Mouse (Mus musculus): Measurements from ENCODE around the gene Mypop. TPM values are rescaled to one million over a fixed set of nuclear protein-coding genes. Genes with fewer than 3 reads are reported as not detected.

The Mypop gene
- 1.3 and 1.5 TPM in 2 replicates for polyA plus RNA-seq (2015; fragmentation: Nextera tagmentation; extraction: Ambion mirVana)

DNA sequence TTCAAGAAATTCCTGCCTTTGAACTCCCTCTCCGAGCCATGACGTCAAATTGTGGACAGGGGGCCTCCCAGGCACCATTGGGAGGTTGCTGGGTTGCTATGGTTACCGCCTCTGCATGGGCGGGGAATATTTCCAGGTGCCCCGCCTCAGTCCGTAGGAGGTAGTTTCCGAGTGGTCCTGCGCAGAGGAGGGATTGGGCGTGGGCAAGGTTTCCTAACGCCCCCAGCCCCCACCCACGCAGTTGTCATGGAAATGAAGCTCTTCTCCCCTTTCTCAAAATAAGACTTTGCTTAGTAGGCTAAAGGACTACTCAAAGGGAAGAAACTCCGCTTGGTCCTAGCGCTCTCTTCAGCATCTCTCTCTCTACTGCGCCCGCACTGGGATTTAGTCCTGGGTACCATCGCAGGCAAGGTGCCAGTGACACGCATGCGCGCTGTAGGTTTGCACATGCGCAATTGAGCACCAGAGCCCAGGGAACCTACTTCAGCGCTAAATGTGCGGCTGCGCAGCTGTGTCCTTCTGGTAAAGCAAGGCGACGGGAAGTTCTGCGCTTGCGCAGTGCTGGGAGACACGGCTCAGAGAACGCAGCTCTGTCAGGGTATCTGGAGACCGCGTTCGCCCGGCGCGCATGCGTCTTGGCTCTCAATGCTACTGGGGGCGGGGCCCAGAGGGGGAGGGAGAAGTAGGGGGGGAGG is at the start of gene Mypop:
Gene Mypop, plus strand, starts transcription at position 645 of the 695 bp plus-strand sequence.

DNA sequence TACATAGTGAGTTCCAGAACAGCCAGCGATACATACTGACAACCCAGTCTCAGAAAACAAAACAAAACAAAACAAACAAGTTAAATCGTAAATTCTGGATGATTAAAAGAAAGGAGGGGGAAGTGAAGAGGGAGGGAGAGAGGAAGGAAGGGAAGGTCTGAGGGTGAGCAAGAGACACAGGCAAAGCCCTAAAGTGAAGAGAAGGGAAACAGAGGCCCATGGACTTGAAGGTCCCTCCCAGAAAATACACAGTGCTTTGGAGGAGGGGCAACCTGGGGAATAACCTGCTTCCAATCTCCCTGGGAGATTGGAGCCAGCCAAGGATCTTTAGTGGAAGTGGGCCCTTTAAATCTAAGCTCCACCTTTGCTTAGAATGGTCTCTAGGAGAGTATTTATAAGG is 3.9 kb upstream of the Mypop start, which contains the start of gene Nanos2:
Gene Nanos2, plus strand, starts transcription at position 301 of the 400 bp plus-strand sequence.

GRCm38 (mm10) chr7:19003902-19004630 is 13.0 kb downstream of the Mypop start, which contains the start of gene Irf2bp1:
TSS of gene Irf2bp1 (plus strand) at chr7:19004044.

GRCm38 (mm10) chr7:19023357-19023814 is 32.3 kb downstream of the Mypop start, which contains the start of gene Foxa3:
TSS of gene Foxa3 (minus strand) at chr7:19023538.

GRCm38 (mm10) chr7:19024096-19024506 is 33.1 kb downstream of the Mypop start, which contains the start of gene Sympk:
TSS of gene Sympk (plus strand) at chr7:19024377.

Other genes starting within 250 kb of the Mypop start
- not detected in 2 replicates for gene Psg19, start 192.7 kb upstream of the Mypop start, polyA plus RNA-seq (2015; fragmentation: Nextera tagmentation; extraction: Ambion mirVana)
- not detected in 2 replicates for gene Psg17, start 169.6 kb upstream of the Mypop start, polyA plus RNA-seq (2015; fragmentation: Nextera tagmentation; extraction: Ambion mirVana)
- gene Mill2, start 151.3 kb upstream of the Mypop start, polyA plus RNA-seq (2015; fragmentation: Nextera tagmentation; extraction: Ambion mirVana), result 0.94 and 1.0 TPM in 2 replicates
- gene Pglyrp1, start 119.9 kb upstream of the Mypop start, polyA plus RNA-seq (2015; fragmentation: Nextera tagmentation; extraction: Ambion mirVana), result 1.4 and 1.9 TPM in 2 replicates
- 11.4 and 14.7 TPM in 2 replicates for gene Ccdc61, start 80.8 kb upstream of the Mypop start, polyA plus RNA-seq (2015; fragmentation: Nextera tagmentation; extraction: Ambion mirVana)
- gene Nova2, start 65.4 kb upstream of the Mypop start, polyA plus RNA-seq (2015; fragmentation: Nextera tagmentation; extraction: Ambion mirVana), result 0.29 and 0.33 TPM in 2 replicates
- not detected in 2 replicates for gene Nanos2, start 3.8 kb upstream of the Mypop start, polyA plus RNA-seq (2015; fragmentation: Nextera tagmentation; extraction: Ambion mirVana)
- 12.3 and 16.4 TPM in 2 replicates for gene Irf2bp1, start 12.8 kb downstream of the Mypop start, polyA plus RNA-seq (2015; fragmentation: Nextera tagmentation; extraction: Ambion mirVana)
- gene Foxa3, start 32.3 kb downstream of the Mypop start, polyA plus RNA-seq (2015; fragmentation: Nextera tagmentation; extraction: Ambion mirVana), result 0.22 TPM in 1 of 2 replicates, not detected in the other
- 16.8 and 18.7 TPM in 2 replicates for gene Sympk, start 33.1 kb downstream of the Mypop start, polyA plus RNA-seq (2015; fragmentation: Nextera tagmentation; extraction: Ambion mirVana)
- gene Rsph6a, start 63.4 kb downstream of the Mypop start, polyA plus RNA-seq (2015; fragmentation: Nextera tagmentation; extraction: Ambion mirVana), result not detected in 2 replicates
- gene Dmwd, start 85.0 kb downstream of the Mypop start, polyA plus RNA-seq (2015; fragmentation: Nextera tagmentation; extraction: Ambion mirVana), result 14.4 and 14.7 TPM in 2 replicates
- 145 and 149 TPM in 2 replicates for gene Dmpk, start 92.6 kb downstream of the Mypop start, polyA plus RNA-seq (2015; fragmentation: Nextera tagmentation; extraction: Ambion mirVana)
- gene Six5, start 103.3 kb downstream of the Mypop start, polyA plus RNA-seq (2015; fragmentation: Nextera tagmentation; extraction: Ambion mirVana), result 3.9 and 4.8 TPM in 2 replicates
- gene Gm4969, start 127.1 kb downstream of the Mypop start, polyA plus RNA-seq (2015; fragmentation: Nextera tagmentation; extraction: Ambion mirVana), result 0.30 and 0.65 TPM in 2 replicates
- 5.7 and 6.0 TPM in 2 replicates for gene Fbxo46, start 128.6 kb downstream of the Mypop start, polyA plus RNA-seq (2015; fragmentation: Nextera tagmentation; extraction: Ambion mirVana)
- gene Qpctl, start 158.0 kb downstream of the Mypop start, polyA plus RNA-seq (2015; fragmentation: Nextera tagmentation; extraction: Ambion mirVana), result 7.6 and 8.3 TPM in 2 replicates
- gene Snrpd2, start 158.5 kb downstream of the Mypop start, polyA plus RNA-seq (2015; fragmentation: Nextera tagmentation; extraction: Ambion mirVana), result 73.1 and 81.1 TPM in 2 replicates
- 0.15 and 0.72 TPM in 2 replicates for gene Gipr, start 174.9 kb downstream of the Mypop start, polyA plus RNA-seq (2015; fragmentation: Nextera tagmentation; extraction: Ambion mirVana)
- 4.9 and 5.0 TPM in 2 replicates for gene Eml2, start 185.2 kb downstream of the Mypop start, polyA plus RNA-seq (2015; fragmentation: Nextera tagmentation; extraction: Ambion mirVana)
- gene Gpr4, start 221.3 kb downstream of the Mypop start, polyA plus RNA-seq (2015; fragmentation: Nextera tagmentation; extraction: Ambion mirVana), result 1.3 TPM in 2 replicates
- 22.8 and 24.1 TPM in 2 replicates for gene Opa3, start 237.1 kb downstream of the Mypop start, polyA plus RNA-seq (2015; fragmentation: Nextera tagmentation; extraction: Ambion mirVana)